Comparison of ENCODE assay signal across 8 mouse cellular contexts in genomic region chr1:74817219-74817618, GRCm38 (mm10). TPM values are rescaled to one million over a fixed set of nuclear protein-coding genes. Genes with fewer than 3 reads are reported as not detected.
DNase-seq lines count a peak whose midpoint lies in the region; ATAC-seq and TF ChIP-seq lines count a peak whose summit lies in the region.

No protein-coding gene starts in this region.

- H3K4me1 ChIP-seq in heart, embryonic 12.5 days (replicated peaks) = peaks cover 8% of the 10 kb centered on the region; the same call in 1 of the 2 replicates
- H3K4me1 ChIP-seq in ES-E14 (ENCODE audit: control insufficient read depth in 2 of 2, insufficient read depth in 2 of 2, low read length in 2 of 2, poor library complexity in 1 of 2) = peaks cover 2 to 8% of the 10 kb centered on the region in 2 experiments; a peak in 3 of 4 replicates

- peak overlapping the region; percentile 73 for H3K4me2 ChIP-seq in heart, embryonic 12.5 days

- intact Hi-C loops in heart, postnatal 14 days (cut with DNase I) = no loop called here
- intact Hi-C loops in left cerebral cortex, postnatal 36 days (cut with DNase I) = loop anchor here (2.0 kb wide), 1 partner anchor 34 kb away; no protein-coding TSS in a partner anchor

- no peak for DNase-seq in heart, postnatal 14 days
- no peak for DNase-seq in ES-E14 (ENCODE audit: low read depth, low spot score)
- DNase-seq in frontal cortex, adult 2 months (ENCODE audit: extremely low spot score in 1 of 2, low spot score in 1 of 2) = no peak
- no peak for DNase-seq in frontal cortex, postnatal 25 days (ENCODE audit: low spot score in 2 of 2)
- DNase-seq in left cerebral cortex, postnatal 36 days (ENCODE audit: low spot score in 2 of 2) = no peak

- H3K27me3 ChIP-seq in heart, embryonic 12.5 days (replicated peaks) = peaks cover 7% of the 10 kb centered on the region

- no peaks in the 10 kb centered on the region for H3K9me3 ChIP-seq in heart, embryonic 12.5 days (replicated peaks)
- H3K9me3 ChIP-seq in ES-E14 (ENCODE audit: control insufficient read depth, insufficient read depth, low read depth, low read length) = no peaks in the 10 kb centered on the region

- peak overlapping the region; percentile 79 for H3K4me3 ChIP-seq in heart, embryonic 12.5 days
- H3K4me3 ChIP-seq in ES-E14 (ENCODE audit: insufficient read depth in 1 of 2, low read depth in 1 of 2, low read length in 2 of 2, poor library complexity in 1 of 2, severe bottlenecking in 1 of 2) = peak overlapping the region; percentile 72 to 87

- no peaks in the 10 kb centered on the region for H3K36me3 ChIP-seq in heart, embryonic 12.5 days
- H3K36me3 ChIP-seq in ES-E14 (ENCODE audit: control insufficient read depth, insufficient read depth, low read length, poor library complexity, severe bottlenecking) = no peaks in the 10 kb centered on the region

- WGBS in heart, embryonic 12.5 days = 17% methylated on average over 14 of the region's 14 CpGs

- in situ Hi-C loops in ES-E14 (cut with MboI; ENCODE audit: low sequenced_read_pairs in 2 of 2, unreplicated experiment in 2 of 2) = no loop called here

- 0 out of 2 replicates have a peak, but pooled peaks have one; percentile 8 for ATAC-seq in heart, embryonic 12.5 days (ENCODE audit: insufficient number of reproducible peaks, low FRiP score)
- peak; percentile 28 for ATAC-seq in granulocyte monocyte progenitor cell, adult 5-6 weeks (replicated peaks; ENCODE audit: poor library complexity, severe bottlenecking)
- ATAC-seq in megakaryocyte, adult 5-6 weeks (ENCODE audit: poor library complexity, severe bottlenecking) = peak; percentile 26; the same call in 1 of the 2 replicates

- H3K9ac ChIP-seq in heart, embryonic 12.5 days = peak overlapping the region; percentile 84
- peak overlapping the region; percentile 84 for H3K9ac ChIP-seq in ES-E14 (ENCODE audit: insufficient read depth, low read depth, low read length, poor library complexity, severe bottlenecking)

- H3K27ac ChIP-seq in heart, embryonic 12.5 days (ENCODE audit: poor library complexity, severe bottlenecking) = peak overlapping the region; percentile 85
- H3K27ac ChIP-seq in ES-E14 (ENCODE audit: insufficient read depth, low read depth, low read length, poor library complexity, severe bottlenecking) = no peak overlapping the region; the same call in 1 of the 2 replicates

TF ChIP-seq in ES-E14, 5 proteins besides CTCF, POLR2A, EP300 and RAD21:
- no peak for TF ChIP-seq MAFK (IDR thresholded peaks at IDR 0.05; ENCODE audit: insufficient read depth, low read depth, low read length)
- no peak for TF ChIP-seq HCFC1 (IDR thresholded peaks at IDR 0.05; ENCODE audit: borderline replicate concordance, insufficient read depth, low read length)
- TF ChIP-seq ZNF384 (IDR thresholded peaks at IDR 0.05; ENCODE audit: low read depth, low read length) = no peak
- TF ChIP-seq CHD2 (IDR thresholded peaks at IDR 0.05; ENCODE audit: low read depth, low read length) = no peak
- no peak for TF ChIP-seq ZC3H11A (IDR thresholded peaks at IDR 0.05; ENCODE audit: borderline replicate concordance, low read depth, low read length)

RNA-seq across cellular contexts. Expression of gene Wnt10a, which starts 25.9 kb away (rescaled TPM):
- polyA plus RNA-seq in heart, embryonic 12.5 days (2016; fragmentation: Nextera tagmentation; extraction: Ambion mirVana) = 0.28 TPM in 1 of 2 replicates, not detected in the other
- total RNA-seq in heart, postnatal 14 days (2021) = not detected
- total RNA-seq in ES-E14 (2012; rRNA removed) = 0.42 and 1.5 TPM in 2 replicates
- not detected in 2 replicates for total RNA-seq in granulocyte monocyte progenitor cell, adult 5-6 weeks (2014; fragmentation: Nextera tagmentation)
- not detected in 2 replicates for total RNA-seq in granulocyte monocyte progenitor cell, adult 5-6 weeks (2017)
- total RNA-seq in megakaryocyte, adult 5-6 weeks (2015) = not detected in 2 replicates
- not detected in 2 replicates for total RNA-seq in megakaryocyte, adult 5-6 weeks (2017)
- 6.0 and 7.2 TPM in 2 replicates for polyA plus RNA-seq in frontal cortex, adult 2 months (2012; rRNA removed)
- total RNA-seq in left cerebral cortex, postnatal 36 days (2021) = 10 to 100 TPM in 1 of 2 experiments, 1 to 10 TPM in 1; 8.5 to 12.7 TPM

RNA-seq across cellular contexts. Expression of gene Cdk5r2, which starts 37.5 kb away (rescaled TPM):
- polyA plus RNA-seq in heart, embryonic 12.5 days (2016; fragmentation: Nextera tagmentation; extraction: Ambion mirVana) = not detected in 2 replicates
- not detected for total RNA-seq in heart, postnatal 14 days (2021)
- 0.26 and 0.54 TPM in 2 replicates for total RNA-seq in ES-E14 (2012; rRNA removed)
- not detected in 2 replicates for total RNA-seq in granulocyte monocyte progenitor cell, adult 5-6 weeks (2014; fragmentation: Nextera tagmentation)
- not detected in 2 replicates for total RNA-seq in granulocyte monocyte progenitor cell, adult 5-6 weeks (2017)
- total RNA-seq in megakaryocyte, adult 5-6 weeks (2015) = not detected in 2 replicates
- total RNA-seq in megakaryocyte, adult 5-6 weeks (2017) = not detected in 2 replicates
- 224 and 291 TPM in 2 replicates for polyA plus RNA-seq in frontal cortex, adult 2 months (2012; rRNA removed)
- total RNA-seq in left cerebral cortex, postnatal 36 days (2021) = 100 to 1,000 TPM; 384 to 481 TPM

RNA-seq across cellular contexts. Expression of gene Wnt6, which starts 45.5 kb away (rescaled TPM):
- polyA plus RNA-seq in heart, embryonic 12.5 days (2016; fragmentation: Nextera tagmentation; extraction: Ambion mirVana) = 0.41 and 1.3 TPM in 2 replicates
- under 1 TPM; 0.17 to 0.67 TPM for total RNA-seq in heart, postnatal 14 days (2021)
- 2.6 and 2.8 TPM in 2 replicates for total RNA-seq in ES-E14 (2012; rRNA removed)
- total RNA-seq in granulocyte monocyte progenitor cell, adult 5-6 weeks (2014; fragmentation: Nextera tagmentation) = not detected in 2 replicates
- 0.21 and 1.2 TPM in 2 replicates for total RNA-seq in granulocyte monocyte progenitor cell, adult 5-6 weeks (2017)
- total RNA-seq in megakaryocyte, adult 5-6 weeks (2015) = 0.11 and 0.14 TPM in 2 replicates
- 0.55 and 1.1 TPM in 2 replicates for total RNA-seq in megakaryocyte, adult 5-6 weeks (2017)
- polyA plus RNA-seq in frontal cortex, adult 2 months (2012; rRNA removed) = 7.9 and 8.9 TPM in 2 replicates
- 1 to 10 TPM; 1.4 to 4.0 TPM for total RNA-seq in left cerebral cortex, postnatal 36 days (2021)

Comparison
In these comparisons a context has a peak if more than half of its experiments do, and no peak if none do; other contexts are left out.
1. RNA of gene Cdk5r2, which starts 37.5 kb away (total RNA-seq): 384 to 481 TPM in left cerebral cortex, postnatal 36 days; 0.26 to 0.54 TPM in ES-E14, not detected in heart, postnatal 14 days, not detected in granulocyte monocyte progenitor cell, adult 5-6 weeks and not detected in megakaryocyte, adult 5-6 weeks; every median in the first group is over 100 times any median in the second.
2. Peak in every context shown above with its lines, with median percentiles within 50 percentile points of each other: ATAC-seq.